Mouse (Mus musculus) lung, postnatal 0 days (tissue): ENCODE results near the gene Baiap2l2.

ENCODE experiments used
- CTCF ChIP-seq: IDR thresholded peaks from 2 replicates; pipeline ENCODE4 v1.5.1; 2016; ENCODE audit warnings: antibody characterized with exemption, mild to moderate bottlenecking
- EP300 ChIP-seq: IDR thresholded peaks from 2 replicates; pipeline ENCODE4 v1.6.1; 2016; ENCODE audit warnings: antibody characterized with exemption, mild to moderate bottlenecking, control low read depth

GRCm38 (mm10) chr15:79329979-79330363, 44.6 kb upstream of the Baiap2l2 start:
- TF ChIP-seq CTCF (no peak), EP300 (no peak)
